Mouse (Mus musculus): Measurements from ENCODE around the gene Dynlt3.

Gene Dynlt3

DNA sequence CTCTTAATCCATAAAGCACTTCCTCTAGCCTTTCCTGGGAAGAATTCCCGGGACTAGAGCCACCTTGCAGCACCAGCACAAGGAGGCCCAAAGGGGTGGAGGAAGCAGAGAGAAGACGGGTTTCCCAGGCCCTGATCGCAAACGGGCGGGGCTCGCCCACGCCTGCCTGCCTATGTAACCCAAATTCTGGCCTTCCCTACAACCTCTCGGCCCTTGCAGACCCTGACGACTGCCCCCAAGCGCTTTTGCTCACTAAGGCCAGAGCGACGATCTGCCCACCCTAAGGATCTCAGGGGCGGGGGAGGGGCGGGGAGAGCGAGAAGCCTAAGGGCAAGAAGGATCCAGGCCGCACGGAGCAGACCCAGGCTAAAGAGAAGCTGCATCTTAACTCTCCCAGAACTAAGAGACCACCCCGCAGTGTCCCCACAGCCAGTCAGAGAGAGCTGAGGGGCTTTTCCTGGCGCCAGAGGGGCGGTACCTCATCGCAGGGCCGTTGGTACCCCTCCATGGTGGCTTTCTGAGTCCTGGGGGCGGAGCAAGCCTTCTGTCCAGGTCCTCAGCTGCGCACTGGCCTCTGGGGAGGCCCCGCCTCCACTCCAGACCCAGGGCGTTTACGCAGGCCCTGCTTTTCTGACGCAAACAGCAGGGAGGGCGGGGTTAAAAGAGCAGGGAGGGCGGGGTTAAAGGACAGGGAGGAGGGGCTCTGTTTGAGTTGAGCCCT, at the start of gene Dynlt3:
TSS of gene Dynlt3 (minus strand) at position 613 of the 721 bp plus-strand sequence.
- DNase-seq: peak; percentile 87

DNA sequence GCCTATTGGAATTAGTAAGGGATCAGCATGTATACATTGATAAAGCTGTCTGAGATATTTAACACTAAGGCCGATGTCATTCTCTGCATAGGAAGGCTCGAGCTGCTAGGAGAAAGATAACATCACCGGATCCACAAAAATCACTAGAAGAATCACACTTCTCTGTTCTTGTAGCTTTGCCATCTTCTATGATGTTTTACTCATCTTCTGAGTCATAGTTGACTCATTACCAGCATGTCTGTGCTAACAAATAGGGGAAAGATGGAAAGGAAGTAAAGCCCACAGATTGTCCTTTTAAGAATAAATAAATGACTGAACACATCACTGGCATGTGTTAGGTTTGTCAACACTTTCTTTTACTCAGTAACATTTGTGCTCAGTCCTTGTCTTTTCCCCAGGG, 37.0 kb upstream of the Dynlt3 start:
- no peak for DNase-seq

- no peak for DNase-seq
Measured at GRCm38 (mm10) chrX:9695997-9696396, 33.2 kb upstream of the Dynlt3 start.

DNA sequence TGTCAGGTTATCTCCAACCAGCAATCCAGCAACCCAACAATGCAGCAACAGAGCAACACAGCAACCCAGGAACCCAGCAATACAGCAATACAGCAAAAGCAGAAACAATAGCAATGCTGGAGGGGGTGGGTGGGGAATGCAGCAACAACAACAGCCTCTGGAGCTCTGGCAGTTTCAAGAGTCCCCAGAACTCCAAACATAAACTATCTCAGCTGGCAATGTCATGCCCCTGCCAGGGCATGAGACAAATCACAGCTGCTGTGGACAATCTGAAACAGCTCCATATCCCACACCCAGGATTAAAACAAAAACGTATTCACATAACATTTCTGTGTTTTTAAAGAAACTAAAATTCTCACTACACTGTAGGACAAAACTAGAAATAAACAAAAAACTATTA, 9.2 kb upstream of the Dynlt3 start:
- DNase-seq: no peak

DNA sequence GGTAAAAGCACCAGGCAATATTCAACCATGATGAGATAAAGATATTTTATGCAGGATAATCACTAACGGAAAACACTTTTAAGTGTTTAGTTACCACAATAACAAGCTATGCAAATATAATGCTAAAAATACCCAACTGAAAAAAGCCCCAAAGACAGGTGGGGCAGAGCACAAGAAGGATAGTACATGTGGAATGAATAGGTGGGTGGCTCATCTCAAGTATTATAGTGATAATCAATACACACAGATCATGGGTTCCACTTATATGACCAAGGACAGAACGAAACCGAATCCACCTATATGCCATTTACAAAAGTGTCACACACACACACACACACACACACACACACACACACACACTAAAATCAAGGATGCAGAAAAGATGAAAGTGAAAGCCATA, 8.6 kb upstream of the Dynlt3 start:
- DNase-seq: no peak

GRCm38 (mm10) chrX:9652806-9653205, 10.0 kb downstream of the Dynlt3 start:
- DNase-seq: no peak

DNA sequence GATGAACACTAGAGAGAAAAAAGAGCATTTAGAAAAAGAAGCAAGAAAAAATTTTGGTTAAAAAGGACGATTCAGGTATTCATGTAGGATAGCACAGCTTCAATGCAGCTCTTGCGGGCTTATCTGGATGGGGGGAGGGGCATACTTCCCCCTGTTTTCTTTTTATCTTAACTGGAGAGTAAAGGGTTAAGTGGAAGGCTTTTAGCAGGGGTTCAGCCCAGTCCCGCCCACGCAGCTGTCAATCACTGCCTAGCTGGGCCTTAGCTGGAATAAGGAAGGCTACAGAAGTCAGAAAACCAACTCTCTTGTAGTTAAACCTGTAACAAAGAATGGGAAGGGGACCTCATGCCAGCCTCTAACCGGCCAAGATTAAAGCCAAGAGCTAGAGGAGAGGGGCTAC, 22.2 kb downstream of the Dynlt3 start:
- DNase-seq: peak; percentile 17

DNA sequence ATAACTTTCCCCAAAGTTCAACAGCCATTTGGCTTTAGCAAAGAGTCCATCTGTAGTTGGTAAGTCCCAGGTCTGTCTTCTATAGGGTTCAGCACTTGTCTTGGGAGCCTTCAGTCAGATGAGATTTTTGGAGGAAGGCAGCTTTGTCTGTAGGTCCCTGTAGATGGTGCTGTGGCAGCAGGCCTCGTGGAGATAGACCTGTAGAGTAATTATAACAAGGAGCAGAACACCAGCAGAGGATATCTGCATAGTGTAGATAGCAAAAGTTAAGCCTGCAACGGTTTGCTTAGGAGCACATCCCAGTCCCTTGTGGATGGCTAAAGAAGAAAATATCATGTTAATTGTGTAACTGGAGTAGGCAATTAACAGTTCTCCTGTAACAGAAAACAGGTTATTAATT, 22.7 kb downstream of the Dynlt3 start:
- peak; percentile 3 for DNase-seq

All from liver (tissue).